Mouse (Mus musculus) 3134 (cell line): Measurements from ENCODE around the gene 2810459M11Rik.
"Not testable (repeated sequence)": the region's sequence is repeated elsewhere in the genome, so short reads cannot be mapped to it uniquely, and the experiment has no call there.

ENCODE experiments used
- DNase-seq: peaks from one replicate; pipeline ENCODE4 v3.0.0-alpha.2; 2011; ENCODE audit warnings: low spot score; ENCODE audit not compliant: insufficient read length; ENCODE audit errors: extremely low read depth

2810459M11Rik gene

GRCm38 (mm10) chr1:86045848-86046805, at the start of gene 2810459M11Rik:
Gene 2810459M11Rik, plus strand, starts transcription at chr1:86045863.
- DNase-seq = no peak

GRCm38 (mm10) chr1:85997221-85997620, 48.4 kb upstream of the 2810459M11Rik start:
- no peak for DNase-seq

- DNase-seq = no peak
Observed at GRCm38 (mm10) chr1:85998012-85998411, 47.7 kb upstream of the 2810459M11Rik start.

DNA sequence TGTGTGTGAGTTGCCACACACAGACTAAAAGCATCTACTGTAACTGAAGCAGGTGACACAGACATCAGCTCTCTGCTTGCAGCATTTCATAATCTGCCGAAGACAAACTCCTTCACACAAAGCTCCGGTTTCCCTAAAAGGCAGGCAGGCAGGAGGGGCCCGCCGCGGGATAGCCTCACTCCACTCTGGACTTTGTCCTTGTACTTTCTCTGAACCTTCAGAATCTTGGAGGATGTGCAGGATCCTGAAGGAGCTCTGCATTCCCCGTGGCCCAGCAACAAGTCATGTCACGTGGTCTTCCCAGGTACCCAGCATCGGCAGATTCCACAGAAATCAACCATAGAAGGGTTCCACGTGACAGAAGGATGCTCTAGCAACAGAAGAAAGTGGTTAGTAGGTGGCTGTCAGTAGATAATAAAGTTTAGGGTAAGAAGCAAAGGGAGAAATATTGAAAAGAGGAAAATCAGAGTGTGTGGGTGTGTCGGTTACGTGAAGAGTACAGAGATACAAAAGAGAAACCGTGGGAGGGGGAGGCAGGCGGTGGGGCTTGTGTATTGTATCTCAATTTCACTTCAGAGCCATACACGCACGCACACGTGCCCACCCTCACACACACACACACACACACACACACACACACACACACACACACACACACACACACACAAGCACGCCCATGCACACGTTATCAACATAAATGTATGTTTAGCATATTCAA, 45.7 kb upstream of the 2810459M11Rik start:
- DNase-seq = no peak

GRCm38 (mm10) chr1:86005540-86005939, 40.1 kb upstream of the 2810459M11Rik start:
- DNase-seq = no peak

DNA sequence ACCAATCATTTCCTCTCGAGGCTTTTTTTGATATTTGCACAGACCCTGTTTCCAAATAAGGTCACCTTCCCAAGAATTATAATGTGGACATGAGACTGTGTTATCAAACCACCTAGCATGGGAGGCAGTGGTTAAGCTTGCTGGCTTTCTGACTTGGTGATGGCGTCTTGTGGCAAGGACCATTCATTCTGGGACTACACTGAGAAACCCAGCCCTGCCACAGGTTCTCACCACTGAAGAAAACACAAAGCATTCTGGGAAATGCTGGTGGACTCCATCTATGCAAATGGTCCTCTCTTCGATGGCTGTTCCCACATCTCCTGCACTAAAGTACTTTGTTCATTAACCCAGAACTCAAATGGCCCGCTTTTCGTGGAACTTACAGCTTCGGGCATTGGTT, 39.6 kb upstream of the 2810459M11Rik start:
- DNase-seq = no peak

GRCm38 (mm10) chr1:86007778-86008177, 37.9 kb upstream of the 2810459M11Rik start:
- peak; percentile 27 for DNase-seq

GRCm38 (mm10) chr1:86015758-86016157, 29.9 kb upstream of the 2810459M11Rik start:
- DNase-seq = not testable (repeated sequence)

- DNase-seq = no peak
Observed at GRCm38 (mm10) chr1:86016516-86016915, 29.1 kb upstream of the 2810459M11Rik start, which contains the start of gene Spata3. Gene Spata3, plus strand, starts transcription at chr1:86016816.

GRCm38 (mm10) chr1:86018235-86019055, 27.2 kb upstream of the 2810459M11Rik start:
- peak; percentile 29 for DNase-seq

DNA sequence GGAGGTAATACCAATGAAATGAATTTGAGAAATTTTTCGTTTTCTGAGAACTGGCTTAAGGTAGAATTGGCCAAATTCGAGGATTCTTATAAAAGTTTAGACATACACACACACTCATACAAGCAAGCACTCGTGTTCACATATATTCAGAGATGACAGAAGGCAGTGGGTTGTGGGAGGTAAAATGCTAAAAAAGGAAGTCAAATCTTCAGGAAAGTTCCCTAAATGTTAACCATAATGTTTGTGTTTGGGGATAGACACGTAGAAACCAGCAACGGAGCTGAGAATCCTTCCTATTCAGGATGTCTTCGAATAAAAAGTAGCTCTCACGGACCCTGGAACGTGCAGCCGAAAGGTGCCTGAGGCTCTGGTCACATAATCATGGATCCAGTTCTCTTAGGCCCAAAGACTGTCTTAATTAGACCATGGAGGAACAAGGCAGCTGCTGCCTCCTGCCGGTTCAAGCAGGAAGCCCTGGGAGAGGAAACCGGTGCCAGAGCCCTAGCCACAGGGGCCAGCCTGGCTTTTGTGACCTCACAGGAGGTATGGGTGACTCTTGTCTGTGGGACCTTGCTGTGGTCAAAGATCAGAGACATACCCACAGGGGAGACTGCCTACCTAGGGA, 24.2 kb upstream of the 2810459M11Rik start:
- DNase-seq = no peak

GRCm38 (mm10) chr1:86032273-86032987, 13.2 kb upstream of the 2810459M11Rik start:
- peak; percentile 55 for DNase-seq

- DNase-seq = peak; percentile 36
Observed at GRCm38 (mm10) chr1:86038191-86038951, 7.3 kb upstream of the 2810459M11Rik start.

- DNase-seq = no peak
Observed at GRCm38 (mm10) chr1:86040131-86040530, 5.5 kb upstream of the 2810459M11Rik start.

- DNase-seq = no peak
Observed at GRCm38 (mm10) chr1:86040817-86041216, 4.8 kb upstream of the 2810459M11Rik start.

GRCm38 (mm10) chr1:86045056-86045455, 607 bp upstream of the 2810459M11Rik start:
- no peak for DNase-seq

DNA sequence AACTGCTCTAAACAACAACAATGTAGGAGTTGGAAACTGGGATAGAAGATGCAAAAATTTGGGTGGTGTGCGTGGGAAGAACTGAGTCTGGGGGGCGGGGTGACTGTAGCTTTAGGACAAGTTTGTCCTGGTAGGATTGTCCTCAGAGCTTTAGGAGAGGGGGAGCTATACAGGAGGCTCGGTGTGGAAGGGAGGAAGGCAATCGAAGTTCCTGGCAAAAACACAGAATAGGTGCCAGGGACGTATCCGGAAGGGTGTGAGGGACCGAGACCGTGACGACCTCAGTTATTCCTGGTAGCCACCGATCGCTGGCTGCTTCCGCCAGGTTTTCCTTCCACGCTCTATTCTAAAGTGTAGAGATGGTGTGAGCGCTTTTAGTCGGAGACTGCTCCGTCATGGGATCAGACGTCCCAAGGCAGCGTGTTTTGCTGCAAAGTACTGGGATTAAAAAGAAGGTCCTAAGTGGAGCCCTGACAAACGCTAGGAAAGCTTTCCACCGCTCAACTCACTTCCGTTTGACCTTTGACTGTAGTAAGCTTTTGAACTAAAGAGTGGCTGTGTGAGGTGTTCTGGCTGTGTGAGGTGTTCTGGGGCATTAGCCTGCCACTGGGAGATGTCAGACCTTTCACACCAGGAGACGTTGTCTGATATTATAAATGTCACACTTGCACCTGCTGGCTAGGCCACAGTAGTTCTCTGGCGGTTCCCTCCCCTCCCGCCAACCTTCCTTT, 1.3 kb downstream of the 2810459M11Rik start:
- DNase-seq = no peak

GRCm38 (mm10) chr1:86048231-86048630, 2.6 kb downstream of the 2810459M11Rik start:
- no peak for DNase-seq
